Mouse (Mus musculus): ENCODE measurements around the gene Fastkd1. TPM values are rescaled to one million over a fixed set of nuclear protein-coding genes. Genes with fewer than 3 reads are reported as not detected.
A peak's percentile ranks its signal among the peaks of the same experiment; 100 is the strongest.
"Not testable (repeated sequence)": the region's sequence is repeated elsewhere in the genome, so short reads cannot be mapped to it uniquely, and the experiment has no call there.

Fastkd1 gene
- polyA plus RNA-seq, 1 experiment from 2014 or later: 18.4 TPM

- H3K4me2 ChIP-seq (replicated peaks; ENCODE audit: low read depth, low read length): no peak overlapping the region
- H3K27ac ChIP-seq (ENCODE audit: low read depth, low read length): no peak overlapping the region
- no peaks in the 10 kb centered on the region for H3K36me3 ChIP-seq (ENCODE audit: control insufficient read depth, insufficient read depth, low read length)
- no peaks in the 10 kb centered on the region for H3K9me3 ChIP-seq (ENCODE audit: control insufficient read depth, low read length)
- no peaks in the 10 kb centered on the region for H3K4me1 ChIP-seq (ENCODE audit: control insufficient read depth, insufficient read depth, low read length)
- no peak for ATAC-seq (ENCODE audit: low FRiP score, low TSS enrichment)
- H3K27me3 ChIP-seq (ENCODE audit: control insufficient read depth, insufficient read depth, low read length): no peaks in the 10 kb centered on the region
- no peak overlapping the region for H3K4me3 ChIP-seq (ENCODE audit: low read length)
- 69% methylated on average over 6 of the region's 6 CpGs for WGBS
- H3K9ac ChIP-seq (ENCODE audit: low read depth, low read length): no peak overlapping the region
These were observed 33.3 kb downstream of the Fastkd1 start for GRCm38 (mm10) chr2:69679990-69680389.

- not testable (repeated sequence) for H3K9me3 ChIP-seq (ENCODE audit: control insufficient read depth, low read length); ATAC-seq (ENCODE audit: low FRiP score, low TSS enrichment); H3K9ac ChIP-seq (ENCODE audit: low read depth, low read length); H3K36me3 ChIP-seq (ENCODE audit: control insufficient read depth, insufficient read depth, low read length); H3K4me1 ChIP-seq (ENCODE audit: control insufficient read depth, insufficient read depth, low read length); H3K27me3 ChIP-seq (ENCODE audit: control insufficient read depth, insufficient read depth, low read length); H3K4me3 ChIP-seq (ENCODE audit: low read length); H3K27ac ChIP-seq (ENCODE audit: low read depth, low read length); H3K4me2 ChIP-seq (replicated peaks; ENCODE audit: low read depth, low read length)
- 96% methylated on average over 2 of the region's 2 CpGs for WGBS
These were observed 36.1 kb downstream of the Fastkd1 start for GRCm38 (mm10) chr2:69677215-69677614.

GRCm38 (mm10) chr2:69676713-69677112, 36.6 kb downstream of the Fastkd1 start:
- Histone ChIP-seq H3K36me3 (ENCODE audit: control insufficient read depth, insufficient read depth, low read length) (no peaks in the 10 kb centered on the region), H3K27me3 (ENCODE audit: control insufficient read depth, insufficient read depth, low read length) (no peaks in the 10 kb centered on the region), H3K9ac (ENCODE audit: low read depth, low read length) (no peak overlapping the region), H3K4me1 (ENCODE audit: control insufficient read depth, insufficient read depth, low read length) (no peaks in the 10 kb centered on the region), H3K4me2 (replicated peaks; ENCODE audit: low read depth, low read length) (no peak overlapping the region), H3K27ac (ENCODE audit: low read depth, low read length) (no peak overlapping the region), H3K9me3 (ENCODE audit: control insufficient read depth, low read length) (no peaks in the 10 kb centered on the region), H3K4me3 (ENCODE audit: low read length) (no peak overlapping the region)
- WGBS: 62% methylated on average over 2 of the region's 2 CpGs
- ATAC-seq (ENCODE audit: low FRiP score, low TSS enrichment): no peak

DNA sequence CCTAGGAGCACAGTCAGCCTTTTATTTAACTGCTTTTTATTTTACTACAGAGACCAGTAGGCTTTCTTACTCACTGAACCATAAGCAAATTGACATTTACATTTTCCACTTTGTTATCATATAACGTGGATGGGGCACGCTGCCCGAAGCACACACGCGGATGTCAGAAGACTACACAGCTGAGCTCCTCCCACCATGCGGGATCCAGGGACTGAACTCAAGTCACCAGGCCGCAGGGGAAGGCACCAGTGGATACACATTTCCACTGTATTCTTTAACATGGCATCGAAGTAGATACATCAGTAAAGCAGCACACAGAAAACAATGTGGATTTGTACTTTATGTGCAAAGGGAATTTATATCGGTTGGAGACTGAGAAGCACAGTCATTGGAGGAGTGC, 38.0 kb downstream of the Fastkd1 start:
- Histone ChIP-seq H3K36me3 (ENCODE audit: control insufficient read depth, insufficient read depth, low read length) (0 out of 2 replicates have a peak, but pooled peaks cover 2% of the 10 kb centered on the region), H3K4me2 (replicated peaks; ENCODE audit: low read depth, low read length) (no peak overlapping the region), H3K9me3 (ENCODE audit: control insufficient read depth, low read length) (no peaks in the 10 kb centered on the region), H3K27ac (ENCODE audit: low read depth, low read length) (no peak overlapping the region), H3K4me3 (ENCODE audit: low read length) (no peak overlapping the region), H3K4me1 (ENCODE audit: control insufficient read depth, insufficient read depth, low read length) (no peaks in the 10 kb centered on the region), H3K9ac (ENCODE audit: low read depth, low read length) (no peak overlapping the region), H3K27me3 (ENCODE audit: control insufficient read depth, insufficient read depth, low read length) (no peaks in the 10 kb centered on the region)
- ATAC-seq (ENCODE audit: low FRiP score, low TSS enrichment): no peak
- WGBS: 91% methylated on average over 9 of the region's 9 CpGs

- Histone ChIP-seq H3K4me2 (replicated peaks; ENCODE audit: low read depth, low read length) (no peak overlapping the region), H3K27ac (ENCODE audit: low read depth, low read length) (no peak overlapping the region), H3K4me3 (ENCODE audit: low read length) (no peak overlapping the region), H3K36me3 (ENCODE audit: control insufficient read depth, insufficient read depth, low read length) (0 out of 2 replicates have a peak, but pooled peaks cover 4% of the 10 kb centered on the region), H3K4me1 (ENCODE audit: control insufficient read depth, insufficient read depth, low read length) (no peaks in the 10 kb centered on the region), H3K9me3 (ENCODE audit: control insufficient read depth, low read length) (no peaks in the 10 kb centered on the region), H3K27me3 (ENCODE audit: control insufficient read depth, insufficient read depth, low read length) (no peaks in the 10 kb centered on the region), H3K9ac (ENCODE audit: low read depth, low read length) (no peak overlapping the region)
- no peak for ATAC-seq (ENCODE audit: low FRiP score, low TSS enrichment)
- WGBS: 65% methylated on average over 5 of the region's 5 CpGs
These were observed 39.6 kb downstream of the Fastkd1 start for GRCm38 (mm10) chr2:69673723-69674122.

DNA sequence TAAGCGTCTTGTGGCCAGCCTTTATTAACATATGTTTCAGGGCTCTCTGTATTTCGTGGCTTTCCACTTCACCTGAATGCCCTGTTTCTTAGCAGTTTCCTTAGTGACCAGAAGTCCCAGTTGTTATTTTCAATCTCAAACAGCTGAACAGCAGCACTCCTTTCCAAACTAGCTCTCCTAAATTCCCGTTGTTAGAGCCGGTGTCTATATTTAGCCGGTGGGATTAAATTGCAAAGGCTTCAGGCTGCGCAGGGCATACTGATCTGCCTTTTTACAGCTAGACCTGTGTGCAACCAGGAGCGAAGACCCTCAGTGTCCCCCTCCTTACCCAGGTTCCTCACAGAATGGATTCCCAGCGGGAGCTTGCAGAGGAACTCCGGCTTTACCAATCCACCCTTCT, 43.5 kb downstream of the Fastkd1 start, which contains the start of gene Klhl41:
Gene Klhl41, plus strand, starts transcription at position 268 of the 400 bp plus-strand sequence.
- 78% methylated on average over 9 of the region's 9 CpGs for WGBS
- Histone ChIP-seq H3K4me1 (ENCODE audit: control insufficient read depth, insufficient read depth, low read length) (no peaks in the 10 kb centered on the region), H3K36me3 (ENCODE audit: control insufficient read depth, insufficient read depth, low read length) (peaks cover 11% of the 10 kb centered on the region; the same call in 1 of the 2 replicates), H3K4me3 (ENCODE audit: low read length) (no peak within 1 kb of the TSS), H3K9ac (ENCODE audit: low read depth, low read length) (no peak within 1 kb of the TSS), H3K27me3 (ENCODE audit: control insufficient read depth, insufficient read depth, low read length) (no peaks in the 10 kb centered on the region), H3K27ac (ENCODE audit: low read depth, low read length) (no peak within 1 kb of the TSS), H3K9me3 (ENCODE audit: control insufficient read depth, low read length) (no peaks in the 10 kb centered on the region), H3K4me2 (replicated peaks; ENCODE audit: low read depth, low read length) (no peak within 1 kb of the TSS)
- no peak for ATAC-seq (ENCODE audit: low FRiP score, low TSS enrichment)

DNA sequence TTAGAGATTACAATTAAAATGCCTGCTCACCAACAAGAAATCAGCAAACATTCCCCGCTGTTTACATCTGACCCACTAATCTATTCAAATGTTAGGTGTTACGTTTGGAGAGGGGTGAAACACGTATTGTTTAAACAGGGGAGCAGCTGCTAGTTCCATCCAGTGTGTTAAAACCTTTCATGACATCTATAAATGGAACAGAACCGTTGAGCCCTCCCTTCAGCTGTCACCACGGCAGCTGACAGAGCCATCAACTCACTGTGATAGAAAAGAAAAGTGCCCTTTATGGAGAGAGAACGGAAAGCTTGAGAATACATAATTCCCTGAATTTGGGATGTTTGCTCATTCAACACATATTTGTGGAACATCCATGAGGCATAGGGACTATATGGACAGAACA, 44.9 kb downstream of the Fastkd1 start:
- H3K4me2 ChIP-seq (replicated peaks; ENCODE audit: low read depth, low read length): no peak overlapping the region

GRCm38 (mm10) chr2:69667656-69668055, 45.7 kb downstream of the Fastkd1 start:
- no peak for ATAC-seq (ENCODE audit: low FRiP score, low TSS enrichment)
- Histone ChIP-seq H3K9ac (ENCODE audit: low read depth, low read length) (no peak overlapping the region), H3K36me3 (ENCODE audit: control insufficient read depth, insufficient read depth, low read length) (peaks cover 11% of the 10 kb centered on the region; the same call in 1 of the 2 replicates), H3K4me3 (ENCODE audit: low read length) (no peak overlapping the region), H3K27ac (ENCODE audit: low read depth, low read length) (no peak overlapping the region), H3K4me1 (ENCODE audit: control insufficient read depth, insufficient read depth, low read length) (no peaks in the 10 kb centered on the region), H3K4me2 (replicated peaks; ENCODE audit: low read depth, low read length) (no peak overlapping the region), H3K27me3 (ENCODE audit: control insufficient read depth, insufficient read depth, low read length) (no peaks in the 10 kb centered on the region), H3K9me3 (ENCODE audit: control insufficient read depth, low read length) (no peaks in the 10 kb centered on the region)
- 94% methylated on average over 4 of the region's 4 CpGs for WGBS

More for the DNA sequence above, 44.9 kb downstream of the Fastkd1 start:
- Histone ChIP-seq H3K9me3 (ENCODE audit: control insufficient read depth, low read length) (no peaks in the 10 kb centered on the region), H3K27me3 (ENCODE audit: control insufficient read depth, insufficient read depth, low read length) (no peaks in the 10 kb centered on the region), H3K36me3 (ENCODE audit: control insufficient read depth, insufficient read depth, low read length) (peaks cover 11% of the 10 kb centered on the region; the same call in 1 of the 2 replicates), H3K4me3 (ENCODE audit: low read length) (no peak overlapping the region), H3K4me1 (ENCODE audit: control insufficient read depth, insufficient read depth, low read length) (no peaks in the 10 kb centered on the region), H3K27ac (ENCODE audit: low read depth, low read length) (no peak overlapping the region), H3K9ac (ENCODE audit: low read depth, low read length) (no peak overlapping the region)
- 87% methylated on average over 6 of the region's 6 CpGs for WGBS
- ATAC-seq (ENCODE audit: low FRiP score, low TSS enrichment): no peak

DNA sequence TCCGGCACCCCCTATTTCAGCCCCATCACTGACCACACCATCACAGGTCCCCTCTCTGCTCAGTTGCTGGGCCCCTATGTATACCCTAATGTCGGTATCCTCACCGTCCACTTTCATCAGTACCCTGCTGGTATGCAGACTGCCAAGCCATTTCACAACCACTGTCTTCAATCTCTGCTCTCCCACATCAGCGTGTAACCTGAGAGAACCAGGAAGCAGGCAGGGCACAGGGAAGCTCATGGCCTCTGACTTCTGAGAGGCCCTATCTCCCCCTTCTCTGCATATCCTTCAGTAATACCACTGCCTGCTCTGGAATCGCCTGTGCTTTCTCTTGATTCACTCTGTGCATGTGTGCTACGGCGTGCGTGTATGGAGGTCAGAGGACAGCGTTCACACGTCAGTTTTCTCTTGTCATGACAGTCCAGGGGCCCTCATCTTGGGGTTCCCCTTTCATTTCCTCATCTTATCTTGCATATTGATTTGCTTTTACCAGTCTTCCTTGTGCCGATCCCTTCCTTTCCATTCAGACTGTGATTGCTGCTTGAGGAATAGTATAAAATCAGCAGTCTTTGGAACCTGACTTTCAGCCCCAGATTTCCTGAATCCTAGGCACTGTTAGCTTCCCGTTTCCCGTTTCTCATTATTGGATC, 49.4 kb downstream of the Fastkd1 start:
- 60% methylated on average over 13 of the region's 13 CpGs for WGBS
- no peak overlapping the region for H3K4me3 ChIP-seq (ENCODE audit: low read length)
- H3K9ac ChIP-seq (ENCODE audit: low read depth, low read length): no peak overlapping the region
- no peaks in the 10 kb centered on the region for H3K27me3 ChIP-seq (ENCODE audit: control insufficient read depth, insufficient read depth, low read length)
- no peak overlapping the region for H3K27ac ChIP-seq (ENCODE audit: low read depth, low read length)
- H3K4me1 ChIP-seq (ENCODE audit: control insufficient read depth, insufficient read depth, low read length): no peaks in the 10 kb centered on the region
- H3K4me2 ChIP-seq (replicated peaks; ENCODE audit: low read depth, low read length): no peak overlapping the region
- no peaks in the 10 kb centered on the region for H3K9me3 ChIP-seq (ENCODE audit: control insufficient read depth, low read length)
- H3K36me3 ChIP-seq (ENCODE audit: control insufficient read depth, insufficient read depth, low read length): peaks cover 7% of the 10 kb centered on the region; the same call in 1 of the 2 replicates
- 0 out of 2 replicates have a peak, but pooled peaks have one; percentile 35 for ATAC-seq (ENCODE audit: low FRiP score, low TSS enrichment)

Data from kidney, embryonic 14.5 days (tissue).